Mouse (Mus musculus) forebrain, embryonic 16.5 days (tissue): ENCODE results near the gene Rbak. TPM values are rescaled to one million over a fixed set of nuclear protein-coding genes. Genes with fewer than 3 reads are reported as not detected.
"Not testable (repeated sequence)": the region's sequence is repeated elsewhere in the genome, so short reads cannot be mapped to it uniquely, and the experiment has no call there.

Experiments used
- ATAC-seq: fragments of 200-750 bp; cut with Nextera tagmentation; 2 replicates; pipeline ENCODE4 v1.8.0; 2017; ENCODE audit warnings: mild to moderate bottlenecking, moderate library complexity
- H3K27ac ChIP-seq: fragments of 300-500 bp; sonication (generic); 2 replicates; pipeline ENCODE4 v1.5.1; 2014; ENCODE audit warnings: low read length, control low read depth
- H3K27me3 ChIP-seq: fragments of 300-500 bp; sonication (generic); replicated peaks from 2 replicates; pipeline ENCODE4 v1.6.1; 2014; ENCODE audit warnings: low read length; ENCODE audit not compliant: control insufficient read depth, insufficient read depth
- H3K36me3 ChIP-seq: fragments of 300-500 bp; sonication (generic); 2 replicates; pipeline ENCODE4 v1.6.1; 2014; ENCODE audit not compliant: control insufficient read depth, insufficient read depth
- H3K4me1 ChIP-seq: fragments of 300-500 bp; sonication (generic); replicated peaks from 2 replicates; pipeline ENCODE4 v1.6.1; 2014; ENCODE audit warnings: low read length; ENCODE audit not compliant: control insufficient read depth, insufficient read depth
- H3K4me2 ChIP-seq: fragments of 300-500 bp; sonication (generic); 2 replicates; pipeline ENCODE4 v1.6.1; 2014; ENCODE audit warnings: mild to moderate bottlenecking, low read length, control low read depth
- H3K4me3 ChIP-seq: fragments of 300-500 bp; sonication (generic); replicated peaks from 2 replicates; pipeline ENCODE4 v1.5.1; 2014; ENCODE audit warnings: mild to moderate bottlenecking, low read length, control low read depth
- H3K9ac ChIP-seq: fragments of 300-500 bp; sonication (generic); replicated peaks from 2 replicates; pipeline ENCODE4 v1.6.1; 2014; ENCODE audit warnings: low read depth, low read length, control low read depth
- H3K9me3 ChIP-seq: fragments of 300-500 bp; sonication (generic); 2 replicates; pipeline ENCODE4 v1.6.1; 2016; ENCODE audit warnings: low read length; ENCODE audit not compliant: control insufficient read depth
- WGBS: fragments of 180-500 bp; shearing (Covaris S2); extraction: QIAGEN DNeasy Blood & Tissue Kit; methylation state at CpG from one replicate; pipeline ENCODE4 v1.1.7; 2014; 5-methylcytosine and 5-hydroxymethylcytosine counted together
- polyA plus RNA-seq: library from polyadenylated mRNA; unstranded; fragments of >200 nt; fragmentation: Nextera tagmentation; extraction: Ambion mirVana; gene quantifications from 2 replicates; pipeline ENCODE4 v1.2.1, GENCODE M21; 2015

Gene Rbak
- polyA plus RNA-seq, 1 experiment from 2014 or later = 17.9 TPM

- no peaks in the 10 kb centered on the region for H3K36me3 ChIP-seq
- no peaks in the 10 kb centered on the region for H3K9me3 ChIP-seq
- H3K4me2 ChIP-seq = no peak overlapping the region
- no peak overlapping the region for H3K27ac ChIP-seq
- H3K9ac ChIP-seq = no peak overlapping the region
- no peaks in the 10 kb centered on the region for H3K27me3 ChIP-seq
- H3K4me3 ChIP-seq = no peak overlapping the region
- ATAC-seq = no peak
- WGBS = 89% methylated on average over 8 of the region's 8 CpGs
- no peaks in the 10 kb centered on the region for H3K4me1 ChIP-seq
Observed at GRCm38 (mm10) chr5:143192806-143193205, 12.2 kb upstream of the Rbak start.

GRCm38 (mm10) chr5:143188014-143188413 lies 7.4 kb upstream of the Rbak start:
- H3K4me1 ChIP-seq, H3K27ac ChIP-seq, H3K27me3 ChIP-seq, H3K9ac ChIP-seq, H3K4me2 ChIP-seq, H3K4me3 ChIP-seq, H3K36me3 ChIP-seq, H3K9me3 ChIP-seq, ATAC-seq: not testable (repeated sequence)
- no CpG with 5 or more reads among the region's 1 CpGs for WGBS

DNA sequence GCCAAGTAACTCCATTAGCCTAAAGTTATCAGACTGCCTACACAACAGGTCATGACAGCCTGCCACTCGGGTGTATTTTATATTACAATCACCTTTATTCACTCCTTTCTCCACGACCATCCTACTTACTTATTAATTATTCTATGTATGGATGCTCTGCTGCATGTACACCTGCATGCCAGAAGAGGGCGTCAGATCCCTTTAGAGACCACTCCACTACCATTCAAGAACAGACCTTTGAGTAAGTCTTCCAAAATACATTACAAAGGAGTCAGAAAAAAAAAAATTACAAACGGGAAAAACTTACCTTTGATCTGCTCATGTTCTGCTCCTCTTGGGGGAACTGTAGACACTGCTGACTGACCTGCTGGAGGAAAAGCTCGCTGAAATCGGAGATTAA lies 1.4 kb downstream of the Rbak start:
- Histone ChIP-seq H3K9ac (no peak overlapping the region), H3K27ac (no peak overlapping the region), H3K4me1 (peaks cover 14% of the 10 kb centered on the region), H3K4me3 (no peak overlapping the region), H3K9me3 (no peaks in the 10 kb centered on the region), H3K27me3 (no peaks in the 10 kb centered on the region), H3K4me2 (no peak overlapping the region; the same call in 1 of the 2 replicates), H3K36me3 (peaks cover 37% of the 10 kb centered on the region)
- 33% methylated on average over 6 of the region's 6 CpGs for WGBS
- no peak for ATAC-seq

DNA sequence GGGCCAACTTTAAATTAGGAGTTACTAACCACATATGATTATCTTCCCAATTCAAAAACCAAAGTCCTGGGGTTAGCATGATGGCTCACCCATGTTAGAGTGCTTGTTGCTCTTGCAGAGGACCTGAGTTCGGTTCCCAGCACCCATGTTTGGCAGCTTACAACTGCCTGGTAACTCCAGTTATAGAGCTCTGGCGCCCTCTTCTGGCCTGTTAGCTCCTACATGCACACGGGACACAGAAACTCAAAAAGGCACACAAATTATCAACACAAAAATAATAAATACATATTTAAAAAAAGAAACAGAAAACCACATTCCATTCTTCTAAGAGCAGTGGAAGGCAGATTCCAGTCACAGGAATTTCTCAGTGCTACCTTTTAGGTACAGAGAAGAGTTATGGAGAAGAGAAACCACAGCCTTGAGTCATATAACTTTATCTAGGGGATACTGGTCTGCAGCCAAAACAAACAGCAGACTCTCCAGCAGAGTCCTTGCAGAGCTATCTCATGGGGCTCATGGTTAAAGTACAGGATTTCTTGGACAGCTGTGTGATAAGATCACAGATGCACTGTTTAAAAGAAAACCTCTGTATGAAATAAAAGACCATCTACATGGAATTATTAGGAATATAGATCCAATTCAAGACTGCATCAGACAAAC lies 2.9 kb downstream of the Rbak start:
- no peak for ATAC-seq
- Histone ChIP-seq H3K36me3 (peaks cover 52% of the 10 kb centered on the region), H3K27ac (no peak overlapping the region), H3K9ac (no peak overlapping the region), H3K4me2 (no peak overlapping the region), H3K27me3 (no peaks in the 10 kb centered on the region), H3K4me3 (no peak overlapping the region), H3K4me1 (peaks cover 14% of the 10 kb centered on the region), H3K9me3 (no peaks in the 10 kb centered on the region)
- WGBS = 95% methylated on average over 3 of the region's 3 CpGs

DNA sequence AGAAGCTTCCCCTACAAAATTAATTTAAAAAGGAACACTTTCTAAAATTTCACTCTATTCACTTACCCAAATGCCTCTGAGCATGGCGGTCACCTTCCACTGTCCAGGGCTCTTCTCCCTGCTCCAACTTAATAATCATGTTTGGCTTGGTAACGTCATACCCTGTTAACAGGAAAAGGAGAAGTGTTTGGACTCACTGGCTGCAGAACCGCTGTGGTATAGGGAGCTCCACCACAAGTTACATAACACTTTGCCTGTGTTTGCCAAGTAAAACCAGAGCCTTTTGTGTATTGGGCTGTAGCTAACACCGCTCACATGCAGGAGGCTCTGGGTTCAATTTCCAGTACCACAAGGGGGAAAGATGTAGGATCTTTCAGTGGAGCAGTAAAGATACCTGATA lies 4.6 kb downstream of the Rbak start:
- Histone ChIP-seq H3K4me3 (no peak overlapping the region), H3K27ac (no peak overlapping the region), H3K27me3 (no peaks in the 10 kb centered on the region), H3K9me3 (no peaks in the 10 kb centered on the region), H3K9ac (no peak overlapping the region), H3K4me2 (no peak overlapping the region), H3K36me3 (peaks cover 68% of the 10 kb centered on the region), H3K4me1 (peaks cover 14% of the 10 kb centered on the region)
- 99% methylated on average over 4 of the region's 4 CpGs for WGBS
- ATAC-seq = no peak

GRCm38 (mm10) chr5:143165508-143166070 lies 15.0 kb downstream of the Rbak start:
- H3K36me3 ChIP-seq = peaks cover under 1% of the 10 kb centered on the region; the same call in 1 of the 2 replicates
- no peaks in the 10 kb centered on the region; the same call in 1 of the 2 replicates for H3K4me1 ChIP-seq
- WGBS = 12% methylated on average over 18 of the region's 18 CpGs
- H3K4me2 ChIP-seq = no peak overlapping the region
- H3K9me3 ChIP-seq = no peaks in the 10 kb centered on the region
- no peak overlapping the region for H3K27ac ChIP-seq
- H3K9ac ChIP-seq = no peak overlapping the region
- ATAC-seq = no peak
- no peaks in the 10 kb centered on the region for H3K27me3 ChIP-seq
- H3K4me3 ChIP-seq = no peak overlapping the region

DNA sequence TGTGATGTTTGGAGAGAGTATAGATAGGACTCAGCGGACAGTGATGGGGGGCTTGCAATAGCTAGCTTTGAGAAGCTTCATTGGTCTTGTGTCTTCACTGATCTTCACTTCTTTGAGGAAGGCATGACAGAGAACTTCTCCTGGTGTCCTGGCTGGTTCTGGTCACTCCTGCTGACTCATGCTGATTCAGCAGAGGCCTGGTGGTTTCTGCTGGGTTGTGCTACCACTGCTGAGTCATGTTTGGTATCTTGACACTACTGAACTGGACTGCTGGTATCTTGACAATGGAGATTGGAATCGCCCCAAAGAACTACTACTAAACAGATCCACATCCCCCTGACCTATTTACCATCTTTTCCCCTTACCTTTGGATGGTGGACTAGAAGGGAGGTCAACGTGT lies 25.0 kb downstream of the Rbak start:
- Histone ChIP-seq H3K27me3 (peaks cover 24% of the 10 kb centered on the region), H3K27ac (no peak overlapping the region)

GRCm38 (mm10) chr5:143153756-143154155 lies 26.8 kb downstream of the Rbak start:
- WGBS = 90% methylated on average over 10 of the region's 10 CpGs
- Histone ChIP-seq H3K36me3 (no peaks in the 10 kb centered on the region), H3K27me3 (peaks cover 19% of the 10 kb centered on the region), H3K9me3 (peaks cover 3% of the 10 kb centered on the region; the same call in 1 of the 2 replicates), H3K4me3 (no peak overlapping the region), H3K4me1 (no peaks in the 10 kb centered on the region), H3K9ac (no peak overlapping the region), H3K27ac (no peak overlapping the region), H3K4me2 (no peak overlapping the region)
- no peak for ATAC-seq

More for the DNA sequence above, 25.0 kb downstream of the Rbak start:
- no peaks in the 10 kb centered on the region; the same call in 1 of the 2 replicates for H3K9me3 ChIP-seq
- 89% methylated on average over 3 of the region's 3 CpGs for WGBS
- H3K4me2 ChIP-seq = no peak overlapping the region
- no peak overlapping the region for H3K4me3 ChIP-seq
- no peak for ATAC-seq
- no peaks in the 10 kb centered on the region for H3K36me3 ChIP-seq
- no peak overlapping the region for H3K9ac ChIP-seq
- no peaks in the 10 kb centered on the region for H3K4me1 ChIP-seq

DNA sequence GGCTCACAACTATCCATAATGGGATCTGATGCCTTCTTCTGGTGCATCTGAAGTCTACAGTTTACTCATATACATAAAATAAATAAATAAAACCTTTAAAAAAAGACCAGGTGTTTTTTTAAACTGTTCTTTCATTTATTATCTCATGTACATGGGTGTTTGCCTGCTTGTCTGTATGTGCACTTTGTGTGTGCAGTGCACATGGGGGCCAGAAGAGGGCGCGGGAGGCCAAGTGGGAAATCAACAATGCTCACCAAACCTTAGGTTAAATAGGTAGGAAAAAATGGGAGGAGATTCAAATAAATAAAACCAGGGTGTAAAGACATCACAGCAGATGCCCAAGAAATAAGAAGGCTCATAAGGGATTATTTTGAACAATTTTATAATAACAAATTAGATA lies 30.5 kb downstream of the Rbak start:
- no peak for ATAC-seq
- no peak overlapping the region for H3K9ac ChIP-seq
- H3K4me1 ChIP-seq = no peaks in the 10 kb centered on the region
- H3K27me3 ChIP-seq = no peaks in the 10 kb centered on the region
- H3K27ac ChIP-seq = no peak overlapping the region
- H3K4me3 ChIP-seq = no peak overlapping the region
- WGBS = 89% methylated on average over 2 of the region's 2 CpGs
- peaks cover 3% of the 10 kb centered on the region; the same call in 1 of the 2 replicates for H3K9me3 ChIP-seq
- H3K36me3 ChIP-seq = no peaks in the 10 kb centered on the region
- H3K4me2 ChIP-seq = no peak overlapping the region
